Mouse (Mus musculus) gastrocnemius, postnatal 25 days (tissue): ENCODE results near the gene Gucy2f. TPM values are rescaled to one million over a fixed set of nuclear protein-coding genes. Genes with fewer than 3 reads are reported as not detected.
"Not testable (repeated sequence)": the region's sequence is repeated elsewhere in the genome, so short reads cannot be mapped to it uniquely, and the experiment has no call there.

Source experiments
- DNase-seq: peaks from one replicate; pipeline ENCODE4 v3.0.0; 2022
- long read RNA-seq, 2 experiments: library from polyadenylated mRNA; stranded (forward); transcript quantifications; one replicate each; pipeline ENCODE4 v2.0.0; 2021
- total RNA-seq, 2 experiments: library from RNA; stranded (reverse); gene quantifications; 1 replicate in 1 of 2; 2 replicates in 1 of 2; pipeline ENCODE4 v1.2.3; 2021

Gene Gucy2f
- not detected for total RNA-seq
- long read RNA-seq, experiment 1, result 0 reads
- long read RNA-seq, experiment 2, result 0 reads

GRCm38 (mm10) chrX:142196831-142197230 is at the start of gene Gucy2f:
TSS of gene Gucy2f (minus strand) at chrX:142196931.
- no peak for DNase-seq

- no peak for DNase-seq
Measured at GRCm38 (mm10) chrX:142245682-142246327, 49.1 kb upstream of the Gucy2f start.

DNA sequence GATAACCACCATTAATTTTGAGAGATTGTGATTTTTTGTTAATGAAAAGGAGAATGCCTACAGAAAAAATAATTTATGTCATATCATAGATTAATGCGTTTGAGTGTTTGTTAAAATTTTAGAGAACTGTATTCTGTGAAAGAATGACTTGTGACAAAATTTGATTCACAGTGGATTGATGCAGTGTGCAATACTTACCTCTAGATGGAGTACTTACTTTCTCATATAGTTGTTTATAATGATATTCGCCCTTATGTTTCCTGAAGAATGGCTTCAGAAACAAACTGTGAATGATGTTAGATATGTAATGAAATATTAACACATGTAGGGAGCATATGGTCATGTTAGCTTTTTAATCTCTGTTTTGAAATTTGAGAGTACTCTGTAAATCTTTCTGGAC is 40.4 kb upstream of the Gucy2f start:
- DNase-seq, result no peak

- DNase-seq, result not testable (repeated sequence)
Measured at GRCm38 (mm10) chrX:142236146-142236545, 39.4 kb upstream of the Gucy2f start.

- no peak for DNase-seq
Measured at GRCm38 (mm10) chrX:142228769-142229158, 32.0 kb upstream of the Gucy2f start.

DNA sequence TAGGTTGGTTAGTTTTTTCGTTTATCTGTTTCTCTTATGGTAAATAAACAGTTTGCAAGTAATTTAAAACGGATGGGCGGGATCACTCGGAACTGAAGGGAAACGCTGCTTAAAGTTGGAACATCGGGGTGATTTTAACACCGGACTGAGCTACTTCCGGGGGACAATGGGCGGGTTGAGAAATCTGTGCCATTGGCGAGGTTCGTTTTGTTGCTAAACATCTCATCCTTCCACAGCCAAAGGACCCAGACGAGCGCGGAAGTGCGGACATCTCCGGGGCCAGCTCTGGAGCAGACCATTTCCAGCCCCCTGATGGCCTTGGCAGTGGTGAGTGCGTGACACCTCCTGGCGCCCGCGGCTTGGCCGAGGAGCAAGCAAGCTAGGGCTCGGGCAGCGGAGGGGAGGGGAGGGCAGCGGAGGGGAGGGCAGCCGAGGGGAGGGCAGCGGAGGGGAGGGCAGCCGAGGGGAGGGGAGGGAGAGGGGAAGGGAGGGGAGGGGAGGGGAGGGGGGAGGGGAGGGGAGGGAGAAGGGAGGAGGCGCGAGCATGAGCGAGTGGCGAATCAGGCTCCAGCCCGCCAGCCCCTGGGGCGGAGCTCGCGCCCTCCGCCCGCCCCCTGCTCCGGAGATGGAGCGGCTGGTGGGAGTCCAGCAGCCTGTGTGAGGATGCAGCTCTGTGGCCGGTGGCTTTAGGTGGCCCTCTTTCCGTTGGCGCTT is 31.5 kb upstream of the Gucy2f start:
- DNase-seq, result peak; percentile 80

GRCm38 (mm10) chrX:142227398-142228054 is 30.8 kb upstream of the Gucy2f start:
- peak; percentile 4 for DNase-seq

GRCm38 (mm10) chrX:142226542-142226941 is 29.8 kb upstream of the Gucy2f start, which contains the start of gene Nxt2:
TSS of gene Nxt2 (plus strand) at chrX:142226770.
- DNase-seq, result no peak

DNA sequence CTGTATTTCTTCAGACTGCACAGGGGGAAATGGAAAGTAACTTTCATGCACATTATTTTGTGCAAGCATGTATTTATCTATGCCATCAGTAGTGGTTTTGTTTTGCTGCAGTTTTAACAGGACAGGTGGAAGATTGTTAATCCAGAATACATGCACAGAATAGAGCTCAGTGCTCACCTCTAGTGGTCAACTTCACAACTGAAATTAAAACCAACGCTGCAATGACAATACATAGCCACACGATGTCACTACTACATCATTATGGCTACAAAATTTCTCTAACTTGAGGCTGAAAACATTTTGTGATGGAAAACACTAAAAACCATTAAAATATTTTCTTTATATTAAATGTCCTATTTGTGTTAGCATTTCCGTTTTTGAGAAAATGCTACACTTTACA is 3.6 kb upstream of the Gucy2f start:
- no peak for DNase-seq

GRCm38 (mm10) chrX:142195551-142195950 is 1.2 kb downstream of the Gucy2f start:
- DNase-seq, result no peak

DNA sequence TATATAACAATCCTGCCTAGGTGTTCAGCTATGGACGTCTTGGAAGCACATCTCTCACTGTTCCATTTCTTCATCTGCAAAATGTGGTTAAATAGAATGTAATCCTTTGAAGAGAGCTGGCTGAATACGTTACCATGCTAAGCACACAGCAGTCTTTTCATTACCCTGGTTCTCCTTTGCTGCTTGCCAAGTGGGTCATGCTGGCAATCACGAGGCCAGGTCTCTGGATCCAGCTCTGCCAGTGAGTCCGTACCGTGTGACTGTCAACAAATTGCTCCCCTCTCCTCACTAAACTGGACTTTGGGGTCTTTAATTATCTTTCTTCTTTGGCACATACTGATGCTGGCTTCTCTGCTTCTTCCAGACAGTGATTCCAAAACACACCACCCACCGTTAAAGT is 2.3 kb downstream of the Gucy2f start:
- no peak for DNase-seq

GRCm38 (mm10) chrX:142190355-142190754 is 6.4 kb downstream of the Gucy2f start:
- no peak for DNase-seq

DNA sequence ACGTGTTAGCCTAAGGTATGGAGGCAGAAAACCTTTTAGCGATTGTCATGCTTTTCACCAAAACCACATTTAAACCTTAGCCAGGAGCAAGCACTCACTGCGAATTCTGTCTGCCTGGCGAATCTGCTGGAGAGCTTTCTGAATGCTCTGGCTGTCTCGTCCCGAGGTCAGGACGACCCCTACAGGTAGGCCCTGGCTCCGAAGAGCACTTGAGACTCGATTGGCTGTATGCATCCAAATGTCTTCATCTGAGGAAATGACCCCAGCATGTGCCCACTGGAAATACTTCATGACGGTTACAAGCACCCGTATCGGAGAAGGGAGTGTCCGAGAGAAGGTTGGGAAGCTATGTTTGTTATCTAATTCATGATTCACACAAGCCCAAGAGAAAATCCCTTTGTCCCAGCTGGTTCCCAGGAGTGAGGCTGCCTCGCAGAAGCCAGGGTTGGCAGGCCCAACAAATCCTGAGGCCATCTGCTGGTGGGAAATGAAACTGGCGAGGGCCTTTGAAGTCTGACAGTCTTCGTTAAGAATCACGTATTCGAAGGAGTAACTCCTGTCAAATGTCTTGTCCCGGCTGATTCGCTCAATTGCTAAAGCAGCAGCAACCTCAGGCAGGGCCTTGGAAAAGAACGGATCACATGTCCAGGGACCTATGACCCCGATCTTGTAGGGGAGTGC is 7.6 kb downstream of the Gucy2f start:
- no peak for DNase-seq

GRCm38 (mm10) chrX:142182026-142182425 is 14.7 kb downstream of the Gucy2f start:
- no peak for DNase-seq

- DNase-seq, result no peak
Measured at GRCm38 (mm10) chrX:142176981-142177380, 19.8 kb downstream of the Gucy2f start.

GRCm38 (mm10) chrX:142115779-142116178 is 81.0 kb downstream of the Gucy2f start:
- DNase-seq, result no peak

GRCm38 (mm10) chrX:142111236-142111635 is 85.5 kb downstream of the Gucy2f start:
- no peak for DNase-seq

- DNase-seq, result no peak
Measured at GRCm38 (mm10) chrX:142096904-142097303, 99.8 kb downstream of the Gucy2f start.

DNA sequence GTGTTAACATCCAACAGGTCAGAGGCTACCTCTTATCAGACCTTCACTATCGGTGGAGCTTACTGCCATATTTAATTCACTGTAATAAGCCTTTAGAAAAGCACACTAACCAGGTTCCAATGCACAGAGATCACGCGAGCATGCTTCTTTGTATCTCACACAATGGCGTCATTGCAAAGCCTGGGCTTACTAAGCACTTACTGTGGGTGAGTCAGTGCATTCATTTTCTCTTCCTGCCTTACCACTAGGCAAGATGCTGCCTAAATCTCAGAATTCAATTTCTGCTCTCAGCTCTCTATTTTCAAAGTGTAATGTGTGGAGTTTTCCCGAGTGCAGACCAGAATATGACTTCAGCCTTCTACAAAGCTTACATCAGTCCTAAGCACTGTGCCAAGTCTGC is 101.2 kb downstream of the Gucy2f start:
- DNase-seq, result no peak

DNA sequence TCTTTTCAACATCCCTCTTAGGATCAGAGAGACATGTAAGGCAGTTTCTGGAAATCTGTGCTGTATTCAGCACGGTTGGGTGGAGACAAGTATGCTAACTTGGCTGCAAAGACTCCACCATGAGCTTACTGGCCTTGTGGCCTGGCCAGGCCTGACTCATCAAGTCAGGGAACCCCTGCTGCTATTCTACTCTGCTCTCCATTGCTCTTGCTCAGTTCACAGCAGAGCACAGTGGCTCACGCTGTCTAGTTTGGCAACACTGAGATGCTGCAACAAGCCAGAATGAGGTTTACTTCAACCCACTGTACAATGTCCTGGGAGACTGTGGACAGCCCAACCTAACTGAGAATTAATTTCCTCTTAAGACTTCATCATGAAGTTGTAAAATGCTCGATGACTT is 134.1 kb downstream of the Gucy2f start:
- DNase-seq, result peak; percentile 7
